Mouse (Mus musculus): ENCODE data around the gene Fam50b.

Fam50b gene

DNA sequence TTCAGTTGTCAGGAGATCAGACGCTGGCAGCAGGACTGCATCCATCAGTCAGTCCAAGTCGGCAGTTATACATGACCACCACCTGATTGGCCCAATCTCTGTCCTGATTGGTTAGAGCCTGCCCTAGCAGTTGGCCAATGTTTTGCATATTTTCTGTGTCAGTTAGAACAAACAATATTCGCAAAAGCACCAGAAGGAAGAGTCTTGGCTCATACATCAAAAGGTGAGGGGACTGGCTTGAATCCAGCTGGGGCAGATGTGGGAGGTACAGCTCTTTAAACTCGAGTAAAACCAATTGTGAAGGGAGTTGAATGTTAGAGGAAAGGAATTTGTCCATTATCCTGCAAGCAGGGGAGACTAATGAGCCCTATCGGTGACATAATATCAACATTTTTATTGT is at the start of gene Fam50b:
Gene Fam50b (plus strand): TSS at position 165 of the 400 bp plus-strand sequence.
- DNase-seq (ENCODE audit: extremely low read depth, insufficient read length, low spot score) = no peak

GRCm38 (mm10) chr13:34685008-34685765 is 49.5 kb upstream of the Fam50b start:
- DNase-seq (ENCODE audit: extremely low read depth, insufficient read length, low spot score) = no peak

DNA sequence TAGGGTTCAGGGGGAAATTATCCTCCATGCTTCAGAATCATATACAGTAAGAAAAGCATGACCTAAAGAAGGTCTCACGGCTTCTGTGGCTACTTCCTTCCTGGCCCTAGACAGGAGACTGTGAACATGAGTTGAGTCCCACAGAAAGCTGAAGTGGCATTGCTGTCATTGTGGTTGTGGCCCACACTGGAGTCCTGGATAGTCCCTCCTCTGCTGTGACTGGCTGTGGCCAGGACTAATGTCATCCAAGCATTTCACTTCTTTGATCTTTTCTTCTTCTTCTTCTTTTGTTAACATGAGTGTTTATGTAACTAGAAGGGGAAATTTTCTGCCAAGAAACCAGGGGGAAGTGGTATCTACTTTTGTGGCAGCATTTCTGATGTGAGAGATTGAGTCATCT is 43.6 kb upstream of the Fam50b start:
- peak; percentile 15 for DNase-seq (ENCODE audit: extremely low read depth, insufficient read length, low spot score)

DNA sequence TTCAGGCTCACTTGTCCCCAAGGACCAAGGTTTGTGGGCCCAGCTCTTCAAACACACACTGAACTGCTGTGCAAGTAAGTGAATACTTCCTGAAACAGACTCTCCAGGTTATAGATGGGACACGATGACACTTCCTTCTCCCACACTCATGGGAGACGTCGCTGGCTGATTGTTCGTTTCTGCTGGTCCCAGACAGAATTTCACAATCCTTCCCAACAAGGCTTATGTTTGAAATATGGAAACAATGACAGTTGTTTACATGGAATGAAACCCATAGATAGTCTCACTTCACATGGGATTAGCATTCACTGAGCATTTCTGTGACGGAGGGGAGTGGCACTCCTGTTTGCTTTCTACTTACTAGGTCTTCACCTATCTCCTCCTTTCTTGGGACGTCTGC is 41.5 kb upstream of the Fam50b start:
- DNase-seq (ENCODE audit: extremely low read depth, insufficient read length, low spot score) = no peak

- peak; percentile 60 for DNase-seq (ENCODE audit: extremely low read depth, insufficient read length, low spot score)
Observed at GRCm38 (mm10) chr13:34696734-34697332, 37.8 kb upstream of the Fam50b start.

- no peak for DNase-seq (ENCODE audit: extremely low read depth, insufficient read length, low spot score)
Observed at GRCm38 (mm10) chr13:34700091-34700490, 34.6 kb upstream of the Fam50b start.

DNA sequence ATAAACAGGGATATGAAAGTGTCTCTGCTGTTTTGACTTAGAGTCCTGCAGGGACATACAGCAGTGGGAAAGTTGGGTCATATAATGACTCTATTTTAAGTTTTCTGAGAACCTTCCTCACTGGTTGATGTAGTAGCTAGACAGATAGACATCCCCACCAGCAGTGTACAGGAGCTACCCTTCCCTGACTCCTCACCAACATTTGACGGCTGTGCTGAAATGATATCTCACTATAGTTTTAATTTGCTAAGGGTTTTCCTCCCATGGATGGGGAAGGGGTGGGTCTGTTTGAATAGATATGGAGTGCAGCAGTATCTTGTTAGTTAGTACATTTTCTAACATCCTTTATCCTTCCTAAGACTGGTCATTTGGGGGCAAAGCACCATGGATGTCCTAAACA is 34.0 kb upstream of the Fam50b start:
- no peak for DNase-seq (ENCODE audit: extremely low read depth, insufficient read length, low spot score)

DNA sequence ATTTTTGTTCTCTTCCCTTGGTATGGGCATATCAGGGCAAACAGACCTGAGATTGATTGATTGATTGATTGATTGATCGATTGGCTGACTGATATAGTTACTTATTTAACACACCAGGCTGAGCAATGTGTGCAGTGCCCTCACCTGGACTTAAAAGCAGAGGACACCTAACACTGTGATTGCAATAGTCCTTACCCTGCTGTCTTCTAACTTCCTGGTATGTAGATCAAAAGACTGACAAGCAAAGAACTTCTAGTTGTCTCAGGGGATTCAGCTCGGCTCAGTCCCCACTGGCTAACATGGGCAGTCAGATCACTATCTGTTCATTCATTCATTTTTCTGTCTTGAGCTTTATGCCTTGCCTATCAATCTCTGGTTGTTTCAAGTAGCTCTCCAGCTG is 31.3 kb upstream of the Fam50b start:
- no peak for DNase-seq (ENCODE audit: extremely low read depth, insufficient read length, low spot score)

GRCm38 (mm10) chr13:34703795-34704194 is 30.9 kb upstream of the Fam50b start:
- DNase-seq (ENCODE audit: extremely low read depth, insufficient read length, low spot score) = no peak

GRCm38 (mm10) chr13:34704835-34705234 is 29.8 kb upstream of the Fam50b start:
- DNase-seq (ENCODE audit: extremely low read depth, insufficient read length, low spot score) = no peak

- DNase-seq (ENCODE audit: extremely low read depth, insufficient read length, low spot score) = peak; percentile 82
Observed at GRCm38 (mm10) chr13:34708955-34709354, 25.7 kb upstream of the Fam50b start.

GRCm38 (mm10) chr13:34709566-34709965 is 25.1 kb upstream of the Fam50b start:
- peak; percentile 10 for DNase-seq (ENCODE audit: extremely low read depth, insufficient read length, low spot score)

DNA sequence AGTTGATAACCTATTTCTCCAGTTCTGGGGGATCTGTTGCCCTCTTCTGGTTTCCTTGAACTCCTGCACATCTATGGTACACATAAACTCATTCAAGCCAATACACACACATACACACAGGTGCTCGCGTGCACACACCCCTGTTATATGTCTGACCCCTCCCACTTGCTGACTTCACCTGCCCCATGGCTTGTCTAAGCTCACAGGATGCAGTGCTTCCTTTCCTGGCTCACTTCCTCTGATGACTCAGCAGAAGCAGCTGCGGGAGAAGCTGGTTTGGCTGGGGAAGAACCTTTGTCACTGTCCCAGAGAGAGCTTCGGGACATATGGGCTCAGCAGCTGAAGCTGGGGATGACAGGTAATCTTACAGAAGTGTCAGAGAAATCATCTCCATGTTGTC is 23.2 kb upstream of the Fam50b start:
- peak; percentile 30 for DNase-seq (ENCODE audit: extremely low read depth, insufficient read length, low spot score)

DNA sequence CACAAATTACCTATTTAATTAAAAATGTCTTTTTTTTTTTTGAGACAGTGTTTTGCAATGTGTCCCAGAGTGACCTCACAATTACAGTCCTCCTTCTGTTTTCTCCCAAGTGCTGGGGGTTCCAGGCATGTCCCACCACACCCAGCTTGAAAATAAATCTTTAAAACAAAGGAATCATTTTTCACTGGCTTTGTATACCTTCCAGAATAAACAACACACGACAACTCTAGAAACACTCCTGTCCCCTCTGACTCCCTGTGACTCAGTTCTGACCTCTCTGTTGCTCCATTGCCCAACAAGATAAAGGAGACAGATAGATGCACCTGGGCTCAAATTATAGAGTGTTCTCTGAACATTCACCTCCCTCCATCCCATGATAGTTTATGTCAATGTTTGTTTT is 21.8 kb upstream of the Fam50b start:
- DNase-seq (ENCODE audit: extremely low read depth, insufficient read length, low spot score) = no peak

GRCm38 (mm10) chr13:34715437-34715838 is 19.2 kb upstream of the Fam50b start:
- DNase-seq (ENCODE audit: extremely low read depth, insufficient read length, low spot score) = peak; percentile 67

- DNase-seq (ENCODE audit: extremely low read depth, insufficient read length, low spot score) = no peak
Observed at GRCm38 (mm10) chr13:34724831-34725592, 9.6 kb upstream of the Fam50b start.

DNA sequence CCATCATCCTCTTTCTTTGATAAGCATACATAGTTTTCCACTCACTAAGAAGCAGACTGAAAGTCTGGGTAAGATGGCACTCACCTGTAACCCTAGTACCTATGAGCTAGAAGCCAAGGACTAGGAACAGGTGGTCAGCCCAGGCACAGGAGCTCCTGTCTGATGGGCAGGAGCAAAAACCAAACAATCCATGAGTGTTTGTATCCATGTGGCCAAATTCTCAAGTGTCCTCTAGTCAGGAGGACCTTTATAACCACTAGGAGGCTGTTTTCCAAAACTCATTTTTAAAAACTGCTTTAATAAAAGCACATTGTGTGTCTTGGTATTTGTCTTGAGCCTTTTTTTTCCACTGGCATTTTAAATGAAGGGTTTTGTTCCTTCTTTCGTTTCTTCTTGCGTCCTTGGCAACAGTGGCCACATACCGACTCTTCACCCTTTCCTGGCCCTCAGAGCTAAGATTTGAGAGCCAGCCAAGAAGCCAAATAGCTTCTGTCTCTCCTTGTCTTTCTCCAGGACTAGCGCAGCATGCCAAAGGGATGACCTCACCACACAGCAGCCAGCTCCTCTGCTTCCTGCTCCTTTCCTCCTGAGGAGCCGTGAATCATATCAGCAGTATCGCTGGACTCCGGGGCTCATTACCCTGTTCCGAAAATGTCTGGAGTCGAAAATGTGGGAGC is 8.7 kb upstream of the Fam50b start:
- DNase-seq (ENCODE audit: extremely low read depth, insufficient read length, low spot score) = peak; percentile 77

- no peak for DNase-seq (ENCODE audit: extremely low read depth, insufficient read length, low spot score)
Observed at GRCm38 (mm10) chr13:34726477-34726805, 8.2 kb upstream of the Fam50b start.

DNA sequence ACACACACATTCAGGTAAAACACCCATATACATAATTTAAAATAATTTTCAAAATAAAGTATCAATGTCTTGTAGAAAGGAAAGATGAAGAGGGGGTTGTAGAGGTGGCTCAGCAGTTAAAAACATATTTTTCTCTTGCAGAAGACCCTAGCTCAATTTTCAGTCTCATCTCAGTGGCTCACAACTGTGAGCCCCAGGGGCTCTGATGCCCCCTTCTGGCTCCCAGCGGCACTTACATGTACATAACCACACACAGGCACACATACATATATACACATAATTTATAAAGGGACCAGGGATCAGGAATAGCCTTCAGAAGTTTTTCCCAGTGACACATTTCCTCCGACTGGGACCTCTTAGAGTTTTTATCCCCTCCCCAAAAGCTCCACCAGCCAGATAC is 7.6 kb upstream of the Fam50b start:
- no peak for DNase-seq (ENCODE audit: extremely low read depth, insufficient read length, low spot score)

GRCm38 (mm10) chr13:34731551-34731950 is 3.1 kb upstream of the Fam50b start:
- DNase-seq (ENCODE audit: extremely low read depth, insufficient read length, low spot score) = no peak

DNA sequence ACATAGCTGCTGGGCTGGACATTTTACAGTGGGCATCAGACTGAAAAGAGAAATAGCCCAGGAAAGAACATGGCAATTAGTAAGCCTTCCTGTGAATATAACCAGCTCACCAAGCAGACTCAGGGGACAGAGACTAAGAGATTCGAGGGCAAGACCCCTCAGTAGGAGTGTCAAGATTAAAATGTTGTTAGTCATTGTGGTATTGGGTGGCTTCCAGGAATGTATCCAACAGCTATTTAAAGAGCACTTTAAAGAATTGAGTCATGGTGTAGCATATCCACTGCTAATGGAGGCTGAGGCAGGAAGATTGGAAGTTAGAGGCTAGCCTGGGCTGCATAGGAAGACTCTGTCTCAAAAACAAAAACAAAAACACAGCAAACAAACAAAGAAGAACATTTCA is 870 bp upstream of the Fam50b start:
- DNase-seq (ENCODE audit: extremely low read depth, insufficient read length, low spot score) = peak; percentile 21
